Mouse (Mus musculus) cortical plate, adult 2 months (tissue): ENCODE measurements around the gene Cyp2d9.

Experiments
- CTCF ChIP-seq: fragments of 200-500 bp; IDR thresholded peaks from 2 replicates; pipeline ENCODE4 v1.5.1; 2011; ENCODE audit warnings: mild to moderate bottlenecking, control low read depth, low read length; ENCODE audit not compliant: insufficient read depth; ENCODE audit errors: extremely low read depth
- POLR2A ChIP-seq: fragments of 200-500 bp; IDR thresholded peaks from 2 replicates; pipeline ENCODE4 v1.6.1; 2011; ENCODE audit warnings: mild to moderate bottlenecking, low read length, control low read depth; ENCODE audit not compliant: insufficient read depth; ENCODE audit errors: extremely low read depth

GRCm38 (mm10) chr15:82385729-82386128 lies 47.5 kb upstream of the Cyp2d9 start:
- TF ChIP-seq POLR2A = no peak
- TF ChIP-seq CTCF = no peak
